Mouse (Mus musculus) neutrophil, adult 5-6 weeks (primary cell): ENCODE results near the gene Pramef25. TPM values are rescaled to one million over a fixed set of nuclear protein-coding genes. Genes with fewer than 3 reads are reported as not detected.
"Not testable (repeated sequence)": the region's sequence is repeated elsewhere in the genome, so short reads cannot be mapped to it uniquely, and the experiment has no call there.

Experiments used
- ATAC-seq: fragments of 151-379, 151-347 bp; 2 replicates; pipeline ENCODE4 v1.8.0; 2017; ENCODE audit warnings: mild to moderate bottlenecking, moderate TSS enrichment; ENCODE audit not compliant: insufficient number of reproducible peaks, poor library complexity, low FRiP score, severe bottlenecking; ENCODE audit errors: extremely low read depth
- total RNA-seq: library from RNA; stranded (forward); fragments of 200-1000 nt; gene quantifications from 2 replicates; pipeline ENCODE4 v1.2.3, GENCODE M21; 2017

Gene Pramef25
- not detected in 2 replicates for total RNA-seq

- ATAC-seq: not testable (repeated sequence)
Observed at GRCm38 (mm10) chr4:143950916-143951315, at the start of gene Pramef25. TSS of gene Pramef25 (minus strand) at chr4:143951016.

GRCm38 (mm10) chr4:143994269-143994668 lies 43.5 kb upstream of the Pramef25 start, which contains the start of gene Pramef17:
TSS of gene Pramef17 (minus strand) at chr4:143994369.
- ATAC-seq: not testable (repeated sequence)

GRCm38 (mm10) chr4:143988126-143988525 lies 37.3 kb upstream of the Pramef25 start:
- not testable (repeated sequence) for ATAC-seq

- not testable (repeated sequence) for ATAC-seq
Observed at GRCm38 (mm10) chr4:143987475-143987941, 36.7 kb upstream of the Pramef25 start.

- ATAC-seq: not testable (repeated sequence)
Observed at GRCm38 (mm10) chr4:143985733-143986132, 34.9 kb upstream of the Pramef25 start.

GRCm38 (mm10) chr4:143985165-143985564 lies 34.3 kb upstream of the Pramef25 start:
- ATAC-seq: not testable (repeated sequence)

GRCm38 (mm10) chr4:143983446-143983845 lies 32.6 kb upstream of the Pramef25 start:
- ATAC-seq: not testable (repeated sequence)

- not testable (repeated sequence) for ATAC-seq
Observed at GRCm38 (mm10) chr4:143966850-143967249, 16.0 kb upstream of the Pramef25 start, which contains the start of gene Gm13101. TSS of gene Gm13101 (minus strand) at chr4:143966950.

- not testable (repeated sequence) for ATAC-seq
Observed at GRCm38 (mm10) chr4:143900280-143900679, 50.5 kb downstream of the Pramef25 start, which contains the start of gene Pramef6. TSS of gene Pramef6 (minus strand) at chr4:143900380.

Other genes starting within 250 kb of the Pramef25 start
- not detected in 2 replicates for gene Gm13089, start 248.3 kb downstream of the Pramef25 start, total RNA-seq
- gene Gm13078, start 231.6 kb downstream of the Pramef25 start, total RNA-seq: not detected in 2 replicates
- gene Gm13023, start 161.7 kb downstream of the Pramef25 start, total RNA-seq: not detected in 2 replicates
- not detected in 2 replicates for gene Gm13084, start 134.9 kb downstream of the Pramef25 start, total RNA-seq
- not detected in 2 replicates for gene Gm13103, start 104.5 kb downstream of the Pramef25 start, total RNA-seq
- gene Pramef6, start 50.6 kb downstream of the Pramef25 start, total RNA-seq: not detected in 2 replicates
- gene Gm13101, start 15.9 kb upstream of the Pramef25 start, total RNA-seq: not detected in 2 replicates
- gene Pramef17, start 43.4 kb upstream of the Pramef25 start, total RNA-seq: not detected in 2 replicates
- not detected in 2 replicates for gene Pramel4, start 108.1 kb upstream of the Pramef25 start, total RNA-seq
- gene Gm13102, start 155.5 kb upstream of the Pramef25 start, total RNA-seq: not detected in 2 replicates
- not detected in 2 replicates for gene Oog3, start 211.6 kb upstream of the Pramef25 start, total RNA-seq
- gene Oog2, start 239.7 kb upstream of the Pramef25 start, total RNA-seq: not detected in 2 replicates